Mouse (Mus musculus) CH12.LX (cell line): ENCODE measurements around the gene Actr3. TPM values are rescaled to one million over a fixed set of nuclear protein-coding genes. Genes with fewer than 3 reads are reported as not detected.

Source experiments
- DNase-seq: peaks from one replicate; pipeline ENCODE4 v3.0.0-alpha.2; 2013; ENCODE audit errors: extremely low read depth
- H3K27ac ChIP-seq: 2 replicates; pipeline ENCODE4 v1.5.1; 2012; ENCODE audit warnings: low read depth, mild to moderate bottlenecking, control low read depth, moderate library complexity; ENCODE audit not compliant: insufficient read depth
- H3K27me3 ChIP-seq: replicated peaks from 2 replicates; pipeline ENCODE3; 2012; ENCODE audit warnings: inconsistent platforms
- H3K36me3 ChIP-seq, 2 experiments: replicated peaks in 1 of 2; 2 replicates each; pipeline versions ENCODE3 to v1.6.1; 2012; ENCODE audit warnings: inconsistent platforms in 1 of 2, low read length in 1 of 2, mild to moderate bottlenecking in 1 of 2, mixed read lengths in 1 of 2, moderate library complexity in 1 of 2; ENCODE audit not compliant: control insufficient read depth in 1 of 2, insufficient read depth in 1 of 2
- H3K4me1 ChIP-seq, 2 experiments: 2 replicates each; pipeline ENCODE4 v1.6.1; 2012; ENCODE audit warnings: inconsistent platforms in 1 of 2, moderate library complexity in 1 of 2; ENCODE audit not compliant: insufficient read depth in 2 of 2, control insufficient read depth in 1 of 2
- H3K4me2 ChIP-seq: 2 replicates; pipeline ENCODE4 v1.6.1; 2012; ENCODE audit warnings: low read depth, mild to moderate bottlenecking, control low read depth; ENCODE audit not compliant: poor library complexity, insufficient read depth, severe bottlenecking
- H3K4me3 ChIP-seq, 3 experiments: fragments of 150-350 bp in 1 of 3; sonication (generic) in 1 of 3; replicated peaks in 1 of 3; 2 replicates each; pipeline versions ENCODE3 to v1.5.1; 2011 to 2012; ENCODE audit warnings: low read depth in 2 of 3, low read length in 2 of 3, mild to moderate bottlenecking in 2 of 3, moderate library complexity in 2 of 3, control low read depth in 1 of 3, improper control_type of control experiment in 1 of 3, inconsistent platforms in 1 of 3, mixed read lengths in 1 of 3; ENCODE audit not compliant: poor library complexity in 1 of 3
- H3K79me2 ChIP-seq: replicated peaks from 2 replicates; pipeline ENCODE4 v1.6.1; 2012; ENCODE audit warnings: mild to moderate bottlenecking, moderate library complexity; ENCODE audit not compliant: control insufficient read depth, poor library complexity, insufficient read depth, severe bottlenecking; ENCODE audit errors: extremely low read depth
- H3K9ac ChIP-seq: 2 replicates; pipeline ENCODE4 v1.6.1; 2012; ENCODE audit warnings: low read depth, mild to moderate bottlenecking, control low read depth, moderate library complexity; ENCODE audit not compliant: insufficient read depth
- H3K9me3 ChIP-seq: replicated peaks from 2 replicates; pipeline ENCODE3; 2012; ENCODE audit warnings: low read length, inconsistent platforms, mixed read lengths
- BHLHE40 ChIP-seq: IDR thresholded peaks from 2 replicates; pipeline ENCODE4 v1.6.1; 2011; ENCODE audit warnings: mild to moderate bottlenecking, low read depth, low read length, improper control_type of control experiment
- CHD1 ChIP-seq: IDR thresholded peaks from 2 replicates; pipeline ENCODE4 v1.6.1; 2012; ENCODE audit warnings: low read depth, low read length, improper control_type of control experiment, inconsistent platforms
- CHD2 ChIP-seq: IDR thresholded peaks from 2 replicates; pipeline ENCODE4 v1.6.1; 2011; ENCODE audit warnings: low read length, improper control_type of control experiment
- ELF1 ChIP-seq: IDR thresholded peaks from 2 replicates; pipeline ENCODE4 v1.6.1; 2014; ENCODE audit warnings: low read depth, mild to moderate bottlenecking, inconsistent platforms, low read length, improper control_type of control experiment
- GABPA ChIP-seq: IDR thresholded peaks from 2 replicates; pipeline ENCODE4 v1.6.1; 2012; ENCODE audit warnings: low read depth, low read length, improper control_type of control experiment, inconsistent platforms; ENCODE audit not compliant: insufficient replicate concordance
- HCFC1 ChIP-seq: IDR thresholded peaks from 2 replicates; pipeline ENCODE4 v1.6.1; 2012; ENCODE audit warnings: low read depth, mild to moderate bottlenecking, inconsistent platforms, low read length, improper control_type of control experiment
- IRF4 ChIP-seq: IDR thresholded peaks from 2 replicates; pipeline ENCODE4 v1.6.1; 2014; ENCODE audit warnings: low read depth, mild to moderate bottlenecking, inconsistent platforms, low read length, improper control_type of control experiment
- JUN ChIP-seq: IDR thresholded peaks from 2 replicates; pipeline ENCODE4 v1.6.1; 2011; ENCODE audit warnings: low read depth, mild to moderate bottlenecking, low read length, improper control_type of control experiment, moderate library complexity; ENCODE audit not compliant: insufficient read depth
- JUND ChIP-seq: conservative IDR thresholded peaks from 2 replicates; pipeline ENCODE4 v1.6.1; 2011; ENCODE audit warnings: low read depth, low read length, improper control_type of control experiment
- MAX ChIP-seq: IDR thresholded peaks from 2 replicates; pipeline ENCODE4 v1.6.1; 2011; ENCODE audit warnings: low read length, improper control_type of control experiment
- MAZ ChIP-seq: IDR thresholded peaks from 2 replicates; pipeline ENCODE4 v1.6.1; 2012; ENCODE audit warnings: low read depth, mild to moderate bottlenecking, inconsistent platforms, low read length, improper control_type of control experiment, moderate library complexity
- MEF2A ChIP-seq: IDR thresholded peaks from 2 replicates; pipeline ENCODE4 v1.6.1; 2014; ENCODE audit warnings: low read depth, mild to moderate bottlenecking, inconsistent platforms, low read length, improper control_type of control experiment, borderline replicate concordance
- MYC ChIP-seq: IDR thresholded peaks from 2 replicates; pipeline ENCODE4 v1.6.1; 2011; ENCODE audit warnings: low read depth, mild to moderate bottlenecking, improper control_type of control experiment, low read length
- NELFE ChIP-seq: IDR thresholded peaks from 2 replicates; pipeline ENCODE4 v1.6.1; 2011; ENCODE audit warnings: low read depth, low read length, improper control_type of control experiment
- RAD21 ChIP-seq: IDR thresholded peaks from 2 replicates; pipeline ENCODE4 v1.6.1; 2011; ENCODE audit warnings: low read depth, mild to moderate bottlenecking, low read length, improper control_type of control experiment, moderate library complexity
- RCOR1 ChIP-seq: conservative IDR thresholded peaks from 2 replicates; pipeline ENCODE4 v1.6.1; 2012; ENCODE audit warnings: low read depth, mild to moderate bottlenecking, inconsistent platforms, low read length, improper control_type of control experiment
- SIN3A ChIP-seq: IDR thresholded peaks from 2 replicates; pipeline ENCODE4 v1.6.1; 2012; ENCODE audit warnings: low read length, improper control_type of control experiment, inconsistent platforms
- TCF12 ChIP-seq: IDR thresholded peaks from 2 replicates; pipeline ENCODE4 v1.6.1; 2014; ENCODE audit warnings: low read depth, mild to moderate bottlenecking, inconsistent platforms, low read length, improper control_type of control experiment
- UBTF ChIP-seq: IDR thresholded peaks from 2 replicates; pipeline ENCODE4 v1.6.1; 2012; ENCODE audit warnings: low read depth, mild to moderate bottlenecking, inconsistent platforms, low read length, improper control_type of control experiment, moderate library complexity
- USF1 ChIP-seq: IDR thresholded peaks from 2 replicates; pipeline ENCODE4 v1.6.1; 2014; ENCODE audit warnings: low read depth, mild to moderate bottlenecking, inconsistent platforms, low read length, improper control_type of control experiment
- USF2 ChIP-seq: conservative IDR thresholded peaks from 2 replicates; pipeline ENCODE4 v1.6.1; 2011; ENCODE audit warnings: low read depth, low read length, improper control_type of control experiment
- ZMIZ1 ChIP-seq: IDR thresholded peaks from 2 replicates; pipeline ENCODE4 v1.6.1; 2012; ENCODE audit warnings: low read depth, mild to moderate bottlenecking, inconsistent platforms, low read length, improper control_type of control experiment
- dilution Hi-C: fragments of 300-500 bp; cut with MboI; formaldehyde crosslinking; loops from 2 replicates; pipeline ENCODE4 v1.14.3; 2020; ENCODE audit warnings: low sequenced_read_pairs; ENCODE audit not compliant: extremely low pct_unique_long_range_greater_than_20kb, extremely low pct_ligation_motif_present
- in situ Hi-C: fragments of 300-500 bp; cut with MboI; formaldehyde crosslinking; loops from 3 replicates; pipeline ENCODE4 v1.14.3; 2019; ENCODE audit warnings: low sequenced_read_pairs, low pct_ligation_motif_present, low pct_unique_long_range_greater_than_20kb, mixed read lengths
- polyA plus RNA-seq: library from polyadenylated mRNA; unstranded; fragments of >175 nt; gene quantifications from 2 replicates; pipeline ENCODE4 v1.2.1, GENCODE M21; 2012; ENCODE audit warnings: low read depth; ENCODE audit not compliant: insufficient read length
- total RNA-seq, 2 experiments: library from RNA; depleted of rRNA; stranded (reverse); fragments of 300-350 nt in 1 of 2; fragments of >200 nt in 1 of 2; gene quantifications; 2 replicates each; pipeline ENCODE4 v1.2.3; 2012 to 2014

Gene Actr3
- total and polyA plus RNA-seq, 3 experiments: 176 to 513 (median 374) TPM

DNA sequence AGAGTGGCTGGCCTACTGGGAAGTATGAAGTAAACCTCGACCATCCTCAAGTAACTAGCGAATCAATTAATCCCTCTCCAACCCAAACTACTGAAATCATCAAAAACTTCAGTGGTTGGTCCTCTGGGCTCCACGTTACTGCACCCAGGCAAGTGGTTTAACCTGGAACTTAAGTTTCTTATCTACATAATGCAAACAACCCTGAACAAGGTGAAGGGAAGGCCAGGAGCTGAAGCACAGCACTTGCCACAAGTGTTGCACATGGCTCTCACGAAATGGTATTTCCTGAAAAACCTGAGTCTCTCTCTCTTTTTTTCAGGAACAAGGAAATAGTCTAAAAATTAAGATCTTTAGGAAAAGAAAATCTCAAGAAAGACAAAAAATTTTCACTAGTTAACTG, 4.2 kb downstream of the Actr3 start:
- TF ChIP-seq RAD21 (no peak), USF2 (no peak), MAX (no peak), BHLHE40 (no peak), GABPA (no peak), IRF4 (no peak), RCOR1 (no peak), NELFE (no peak)
- no peak for DNase-seq
- peaks cover 0 to 11% of the 10 kb centered on the region in 2 experiments for H3K36me3 ChIP-seq
- H3K27ac ChIP-seq: no peak overlapping the region
- peak overlapping the region; percentile 55 for H3K4me2 ChIP-seq
- H3K79me2 ChIP-seq: peaks cover 77% of the 10 kb centered on the region
- no peaks in the 10 kb centered on the region for H3K27me3 ChIP-seq
- peaks cover 2 to 46% of the 10 kb centered on the region in 2 experiments; a peak in 3 of 4 replicates for H3K4me1 ChIP-seq
- H3K9me3 ChIP-seq: no peaks in the 10 kb centered on the region
- dilution Hi-C loops (no loop called here), in situ Hi-C loops (loop anchor here (10.0 kb wide), 1 partner anchor 134 kb away; the partner anchor contains the start of gene Slc35f5)
- peak overlapping the region in 1 of 3 experiments; percentile 25 for H3K4me3 ChIP-seq
- no peak overlapping the region; the same call in 1 of the 2 replicates for H3K9ac ChIP-seq

GRCm38 (mm10) chr1:125430737-125431136, 4.8 kb downstream of the Actr3 start:
- H3K27me3 ChIP-seq: no peaks in the 10 kb centered on the region
- H3K4me3 ChIP-seq: peak overlapping the region in 1 of 3 experiments; percentile 7
- H3K27ac ChIP-seq: peak overlapping the region; percentile 16; the same call in 1 of the 2 replicates
- no peak for TF ChIP-seq JUN
- no peak for TF ChIP-seq MEF2A
- 0 out of 2 replicates have a peak, but pooled peaks have one; percentile 20 for TF ChIP-seq SIN3A
- TF ChIP-seq JUND: no peak
- no peak for TF ChIP-seq NELFE
- H3K36me3 ChIP-seq: peaks cover 0 to 12% of the 10 kb centered on the region in 2 experiments
- H3K4me1 ChIP-seq: peaks cover 2 to 51% of the 10 kb centered on the region in 2 experiments; a peak in 3 of 4 replicates
- H3K9ac ChIP-seq: peak overlapping the region; percentile 23
- H3K4me2 ChIP-seq: peak overlapping the region; percentile 55
- no peaks in the 10 kb centered on the region for H3K9me3 ChIP-seq
- dilution Hi-C loops: no loop called here
- DNase-seq: no peak
- in situ Hi-C loops: loop anchor here (10.0 kb wide), 1 partner anchor 134 kb away; the partner anchor contains the start of gene Slc35f5
- H3K79me2 ChIP-seq: peaks cover 78% of the 10 kb centered on the region

GRCm38 (mm10) chr1:125429984-125430383, 5.5 kb downstream of the Actr3 start:
- Histone ChIP-seq H3K9me3 (no peaks in the 10 kb centered on the region), H3K4me1 (peaks cover 2 to 58% of the 10 kb centered on the region in 2 experiments; a peak in 3 of 4 replicates), H3K36me3 (peaks cover 0 to 16% of the 10 kb centered on the region in 2 experiments), H3K9ac (no peak overlapping the region), H3K79me2 (peaks cover 85% of the 10 kb centered on the region), H3K4me2 (no peak overlapping the region), H3K27me3 (no peaks in the 10 kb centered on the region), H3K27ac (no peak overlapping the region), H3K4me3 (no peak overlapping the region)
- no peak for TF ChIP-seq CHD2
- no peak for TF ChIP-seq UBTF
- no peak for TF ChIP-seq RAD21
- no peak for TF ChIP-seq MAX
- TF ChIP-seq MAZ: no peak
- no peak for TF ChIP-seq MYC
- no peak for TF ChIP-seq TCF12
- no peak for TF ChIP-seq ZMIZ1
- no peak for TF ChIP-seq USF1
- no peak for TF ChIP-seq ELF1
- TF ChIP-seq CHD1: no peak
- no peak for TF ChIP-seq HCFC1
- in situ Hi-C loops (loop anchor here (10.0 kb wide), 1 partner anchor 135 kb away; the partner anchor contains the start of gene Slc35f5), dilution Hi-C loops (no loop called here)
- no peak for DNase-seq
